Mouse (Mus musculus) ES-Bruce4 (cell line): Measurements from ENCODE around the gene Cct2. TPM values are rescaled to one million over a fixed set of nuclear protein-coding genes. Genes with fewer than 3 reads are reported as not detected.

Experiments
- H3K27ac ChIP-seq: 2 replicates; pipeline ENCODE4 v1.5.1; 2012; ENCODE audit warnings: low read length, inconsistent platforms; ENCODE audit not compliant: insufficient read depth
- H3K27me3 ChIP-seq: 2 replicates; pipeline ENCODE4 v1.6.1; 2012; ENCODE audit warnings: mild to moderate bottlenecking, low read length, inconsistent platforms; ENCODE audit not compliant: control insufficient read depth, poor library complexity, insufficient read depth, severe bottlenecking
- H3K36me3 ChIP-seq: 2 replicates; pipeline ENCODE4 v1.6.1; 2012; ENCODE audit warnings: inconsistent platforms, mild to moderate bottlenecking, low read length, moderate library complexity; ENCODE audit not compliant: control insufficient read depth, poor library complexity, insufficient read depth, severe bottlenecking
- H3K4me1 ChIP-seq: one replicate; pipeline ENCODE4 v1.8.1; 2011; ENCODE audit warnings: low read length; ENCODE audit not compliant: control insufficient read depth, insufficient read depth
- H3K4me3 ChIP-seq: 2 replicates; pipeline ENCODE4 v1.5.1; 2011; ENCODE audit warnings: low read depth, mild to moderate bottlenecking, low read length
- H3K9ac ChIP-seq: 2 replicates; pipeline ENCODE4 v1.6.1; 2012; ENCODE audit warnings: low read depth, mild to moderate bottlenecking, inconsistent platforms; ENCODE audit not compliant: poor library complexity, severe bottlenecking
- H3K9me3 ChIP-seq: replicated peaks from 2 replicates; pipeline ENCODE4 v1.6.1; 2012; ENCODE audit warnings: mild to moderate bottlenecking, low read length, inconsistent platforms; ENCODE audit not compliant: control insufficient read depth, poor library complexity, insufficient read depth, severe bottlenecking
- CTCF ChIP-seq: IDR thresholded peaks from one replicate; pipeline ENCODE4 v1.8.1; 2011; ENCODE audit warnings: low read depth, low read length
- EP300 ChIP-seq: IDR thresholded peaks from 2 replicates; pipeline ENCODE4 v1.6.1; 2011; ENCODE audit warnings: low read depth, low read length; ENCODE audit not compliant: insufficient read depth
- POLR2A ChIP-seq: IDR thresholded peaks from one replicate; pipeline ENCODE4 v1.8.1; 2011; ENCODE audit warnings: low read length; ENCODE audit not compliant: insufficient read depth
- polyA plus RNA-seq: library from polyadenylated mRNA; stranded (reverse); fragments of >200 nt; gene quantifications from 2 replicates; pipeline ENCODE4 v1.2.4, GENCODE M21; 2011; ENCODE audit warnings: low read depth; ENCODE audit not compliant: missing spikeins, insufficient read depth, insufficient read length

Gene Cct2
- polyA plus RNA-seq, 1 experiment, result 974 TPM

DNA sequence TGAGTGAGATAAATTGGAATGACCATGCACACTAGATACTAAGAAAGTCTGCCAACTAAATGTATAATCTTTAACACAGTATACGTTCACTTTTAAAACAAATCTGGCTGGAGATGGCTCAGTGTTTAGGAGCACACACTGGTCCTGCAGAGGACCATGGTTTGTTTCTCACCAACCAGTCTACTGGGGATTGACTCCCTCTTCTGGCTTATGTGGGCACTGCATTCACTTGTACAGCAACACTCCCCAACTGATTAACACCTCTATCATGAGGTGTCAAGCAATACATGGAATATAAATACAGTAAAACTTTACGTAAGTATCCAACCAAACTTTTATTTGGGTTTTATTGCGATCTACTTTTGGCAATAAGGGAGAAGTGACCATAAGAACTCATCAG, 5.5 kb upstream of the Cct2 start:
- no peak overlapping the region for H3K27ac ChIP-seq

DNA sequence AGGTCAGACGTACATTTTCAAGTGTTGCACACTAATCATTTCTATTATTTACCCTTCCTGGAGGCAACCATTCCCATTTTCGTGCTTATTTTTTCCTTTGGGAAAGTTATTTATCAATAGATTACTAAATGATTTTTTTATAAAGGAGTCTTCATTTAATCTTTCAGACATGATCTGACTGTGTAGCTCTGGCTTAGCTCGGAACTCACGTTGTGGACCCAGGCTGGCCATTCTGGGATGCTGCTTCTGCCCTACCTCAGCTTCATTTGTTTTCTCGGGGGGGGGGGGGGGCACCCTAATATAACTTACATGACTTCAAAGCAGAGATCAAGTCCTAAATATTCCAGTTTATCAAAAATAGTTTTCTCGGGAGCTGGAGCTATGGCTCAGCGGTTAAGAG, 462 bp upstream of the Cct2 start:
- Histone ChIP-seq H3K36me3 (peaks cover 35% of the 10 kb centered on the region), H3K4me3 (peak overlapping the region; percentile 49), H3K9ac (peak overlapping the region; percentile 64; the same call in 1 of the 2 replicates), H3K27me3 (no peaks in the 10 kb centered on the region), H3K9me3 (no peaks in the 10 kb centered on the region), H3K4me1 (no peaks in the 10 kb centered on the region), H3K27ac (no peak overlapping the region)
- TF ChIP-seq EP300 (no peak), POLR2A (no peak), CTCF (no peak)

More for the DNA sequence above, 5.5 kb upstream of the Cct2 start:
- Histone ChIP-seq H3K9ac (no peak overlapping the region), H3K9me3 (no peaks in the 10 kb centered on the region), H3K4me1 (no peaks in the 10 kb centered on the region), H3K36me3 (peaks cover 10% of the 10 kb centered on the region; the same call in 1 of the 2 replicates), H3K4me3 (no peak overlapping the region), H3K27me3 (no peaks in the 10 kb centered on the region)
- no peak for TF ChIP-seq POLR2A
- no peak for TF ChIP-seq CTCF
- no peak for TF ChIP-seq EP300

DNA sequence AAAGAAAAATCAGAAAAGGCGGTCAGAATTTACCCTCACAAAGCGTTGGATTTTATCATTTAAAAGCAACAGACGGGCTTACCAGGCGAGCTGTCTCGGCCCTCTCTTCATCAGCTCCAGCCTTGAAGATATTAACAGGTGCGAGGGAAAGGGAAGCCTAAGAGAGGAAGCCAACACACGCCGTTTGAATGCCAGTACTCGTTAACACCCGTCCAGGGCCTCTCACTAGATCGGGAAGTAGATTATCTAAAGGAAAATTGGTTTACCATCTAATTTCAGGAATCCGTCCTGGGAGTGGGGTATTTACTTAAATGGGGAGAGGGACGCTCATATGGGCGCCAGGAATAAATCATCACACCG, 740 bp downstream of the Cct2 start:
- Histone ChIP-seq H3K36me3 (peaks cover 45% of the 10 kb centered on the region), H3K4me3 (peak overlapping the region; percentile 97), H3K27me3 (no peaks in the 10 kb centered on the region), H3K4me1 (no peaks in the 10 kb centered on the region), H3K9me3 (no peaks in the 10 kb centered on the region), H3K27ac (no peak overlapping the region), H3K9ac (peak overlapping the region; percentile 97)
- TF ChIP-seq POLR2A (no peak), CTCF (no peak), EP300 (no peak)

DNA sequence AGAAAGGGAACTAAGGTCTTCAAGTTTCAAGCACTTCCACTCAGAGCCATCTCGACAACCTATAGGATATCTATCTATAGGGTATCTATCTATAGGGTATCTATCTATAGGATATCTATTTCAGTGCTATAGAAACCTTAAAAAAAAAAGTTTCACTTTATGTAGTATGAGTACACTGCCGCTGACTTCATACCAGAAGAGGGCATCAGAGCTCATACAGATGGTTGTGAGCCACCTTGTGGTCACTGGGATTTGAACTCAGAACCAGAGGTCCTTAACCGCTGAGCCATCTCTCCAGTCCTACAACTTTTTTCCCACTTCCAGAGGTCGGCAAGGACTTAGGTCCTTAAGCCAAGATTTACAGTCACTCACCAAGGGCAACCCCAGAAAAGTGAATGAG, 7.9 kb downstream of the Cct2 start:
- Histone ChIP-seq H3K9ac (no peak overlapping the region), H3K9me3 (no peaks in the 10 kb centered on the region), H3K27me3 (no peaks in the 10 kb centered on the region), H3K36me3 (peaks cover 96% of the 10 kb centered on the region), H3K4me3 (no peak overlapping the region), H3K4me1 (no peaks in the 10 kb centered on the region), H3K27ac (no peak overlapping the region)
- TF ChIP-seq EP300, result no peak

DNA sequence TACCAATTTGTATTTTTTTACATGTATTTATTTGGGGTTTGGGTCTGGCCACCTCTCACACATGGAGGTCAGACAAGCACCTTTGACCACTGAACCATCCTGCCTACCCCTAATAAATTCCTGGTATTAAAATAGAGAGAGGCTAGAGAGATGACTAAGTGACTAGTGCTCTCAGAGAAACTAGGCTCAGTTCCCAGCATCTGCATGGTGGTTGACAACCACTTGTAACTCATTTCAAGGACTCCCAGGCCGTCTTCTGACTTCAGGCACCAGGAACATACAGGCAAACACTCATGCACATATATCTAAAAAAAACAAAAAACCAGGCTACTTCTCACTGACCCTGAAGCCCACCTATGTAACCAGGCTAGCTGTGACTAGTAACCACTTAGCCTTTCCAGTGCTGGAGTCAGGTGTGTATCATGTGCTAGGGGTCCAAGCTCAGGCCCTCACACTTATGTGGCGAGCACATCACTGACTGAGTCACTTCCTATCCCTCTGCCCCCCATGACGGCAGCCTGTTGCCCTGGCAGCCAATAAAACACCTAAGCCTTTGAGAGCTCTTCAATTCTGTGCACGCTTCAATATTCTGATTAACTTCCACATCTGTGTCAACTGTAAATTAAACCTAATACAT, 13.5 kb downstream of the Cct2 start:
- Histone ChIP-seq H3K4me1 (no peaks in the 10 kb centered on the region), H3K4me3 (no peak overlapping the region), H3K9me3 (no peaks in the 10 kb centered on the region), H3K36me3 (peaks cover 56% of the 10 kb centered on the region), H3K9ac (no peak overlapping the region), H3K27me3 (no peaks in the 10 kb centered on the region), H3K27ac (no peak overlapping the region)
- TF ChIP-seq POLR2A (no peak), EP300 (no peak), CTCF (no peak)

DNA sequence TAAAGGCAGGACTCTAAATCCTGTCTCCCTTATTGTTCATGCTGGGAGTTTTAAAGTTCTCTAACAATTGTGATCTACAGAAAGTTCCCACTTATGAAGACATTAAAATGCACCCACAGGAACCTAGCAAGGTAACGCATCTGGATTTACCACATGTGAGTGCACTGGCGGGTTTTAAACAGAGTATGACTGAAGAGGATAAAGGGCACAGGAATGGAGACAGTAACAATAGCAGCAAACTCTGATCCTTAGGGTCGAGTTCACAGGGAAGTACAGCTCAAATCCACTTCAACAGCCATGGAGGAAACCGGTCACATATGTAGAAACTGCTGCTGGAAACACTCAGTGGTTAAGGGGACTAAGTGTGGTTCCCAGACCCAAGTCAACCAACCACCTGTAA, 14.4 kb downstream of the Cct2 start:
- H3K9me3 ChIP-seq, result no peaks in the 10 kb centered on the region
- no peaks in the 10 kb centered on the region for H3K27me3 ChIP-seq
- no peak overlapping the region for H3K9ac ChIP-seq
- H3K27ac ChIP-seq, result no peak overlapping the region
- H3K4me1 ChIP-seq, result no peaks in the 10 kb centered on the region
- peaks cover 50% of the 10 kb centered on the region for H3K36me3 ChIP-seq
- no peak for TF ChIP-seq CTCF
- no peak for TF ChIP-seq EP300
- TF ChIP-seq POLR2A, result no peak
- H3K4me3 ChIP-seq, result no peak overlapping the region
